Mouse (Mus musculus) embryo, embryonic 10.5 days (tissue): ENCODE measurements around the gene Cdk14.
"Not testable (repeated sequence)": the region's sequence is repeated elsewhere in the genome, so short reads cannot be mapped to it uniquely, and the experiment has no call there.

Source experiments
- DNase-seq: peaks from one replicate; pipeline ENCODE4 v3.0.0-alpha.2; 2015; ENCODE audit warnings: low spot score

Gene Cdk14

GRCm38 (mm10) chr5:5365285-5366076 lies 54.6 kb downstream of the Cdk14 start:
- DNase-seq: no peak

GRCm38 (mm10) chr5:5361684-5362083 lies 58.4 kb downstream of the Cdk14 start:
- no peak for DNase-seq

GRCm38 (mm10) chr5:5360338-5360737 lies 59.8 kb downstream of the Cdk14 start:
- no peak for DNase-seq

- no peak for DNase-seq
These were observed 60.2 kb downstream of the Cdk14 start for GRCm38 (mm10) chr5:5359915-5360314.

GRCm38 (mm10) chr5:5359370-5359769 lies 60.7 kb downstream of the Cdk14 start:
- no peak for DNase-seq

- no peak for DNase-seq
These were observed 61.9 kb downstream of the Cdk14 start for GRCm38 (mm10) chr5:5358019-5358717.

- DNase-seq: no peak
These were observed 65.3 kb downstream of the Cdk14 start for GRCm38 (mm10) chr5:5354684-5355368.

GRCm38 (mm10) chr5:5353946-5354345 lies 66.2 kb downstream of the Cdk14 start:
- no peak for DNase-seq

- no peak for DNase-seq
These were observed 75.5 kb downstream of the Cdk14 start for GRCm38 (mm10) chr5:5344646-5345045.

GRCm38 (mm10) chr5:5343741-5344140 lies 76.4 kb downstream of the Cdk14 start:
- DNase-seq: no peak

GRCm38 (mm10) chr5:5343267-5343666 lies 76.8 kb downstream of the Cdk14 start:
- no peak for DNase-seq

- peak; percentile 79 for DNase-seq
These were observed 77.5 kb downstream of the Cdk14 start for GRCm38 (mm10) chr5:5342410-5343137.

- DNase-seq: no peak
These were observed 78.5 kb downstream of the Cdk14 start for GRCm38 (mm10) chr5:5341611-5342010.

- no peak for DNase-seq
These were observed 86.2 kb downstream of the Cdk14 start for GRCm38 (mm10) chr5:5333916-5334315.

- no peak for DNase-seq
These were observed 89.1 kb downstream of the Cdk14 start for GRCm38 (mm10) chr5:5330926-5331460.

- DNase-seq: not testable (repeated sequence)
These were observed 91.1 kb downstream of the Cdk14 start for GRCm38 (mm10) chr5:5329018-5329417.

GRCm38 (mm10) chr5:5326716-5327115 lies 93.4 kb downstream of the Cdk14 start:
- DNase-seq: no peak

- DNase-seq: no peak
These were observed 97.4 kb downstream of the Cdk14 start for GRCm38 (mm10) chr5:5322699-5323098.

GRCm38 (mm10) chr5:5320506-5321181 lies 99.5 kb downstream of the Cdk14 start:
- no peak for DNase-seq

- no peak for DNase-seq
These were observed 100.1 kb downstream of the Cdk14 start for GRCm38 (mm10) chr5:5319824-5320505.

GRCm38 (mm10) chr5:5314270-5314669 lies 105.8 kb downstream of the Cdk14 start:
- no peak for DNase-seq
